Mouse (Mus musculus): ENCODE measurements around the gene Smyd3.

DNA sequence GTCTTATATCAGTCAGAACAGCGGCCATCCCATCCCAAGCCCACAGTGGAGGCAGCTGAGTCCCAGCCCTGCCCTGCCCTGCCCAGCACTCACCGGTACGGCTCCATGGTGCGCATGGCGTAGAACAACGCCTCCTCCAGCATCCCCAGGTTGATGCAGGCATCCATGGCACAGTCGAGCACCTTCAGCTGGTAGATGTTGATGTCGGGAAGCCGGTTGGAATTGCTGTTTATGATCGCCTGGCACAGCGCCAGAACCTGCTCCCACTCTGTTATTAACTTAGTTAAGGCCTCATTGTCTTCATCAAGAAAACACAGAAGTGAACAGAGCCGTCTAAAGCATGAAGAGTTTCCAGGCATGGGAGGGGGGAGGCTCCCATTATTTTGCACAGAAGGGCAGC, 474.2 kb downstream of the Smyd3 start:
- TF ChIP-seq CTCF (IDR thresholded peaks at IDR 0.05; ENCODE audit: extremely low read depth, insufficient read depth, low read length) (no peak), POLR2A (IDR thresholded peaks at IDR 0.05; ENCODE audit: extremely low read depth, insufficient read depth, low read length) (no peak)
